Mouse (Mus musculus): ENCODE measurements around the gene Pgm5. TPM values are rescaled to one million over a fixed set of nuclear protein-coding genes. Genes with fewer than 3 reads are reported as not detected.

Pgm5 gene
- polyA plus RNA-seq, 1 experiment from 2014 or later: 0.28 TPM

DNA sequence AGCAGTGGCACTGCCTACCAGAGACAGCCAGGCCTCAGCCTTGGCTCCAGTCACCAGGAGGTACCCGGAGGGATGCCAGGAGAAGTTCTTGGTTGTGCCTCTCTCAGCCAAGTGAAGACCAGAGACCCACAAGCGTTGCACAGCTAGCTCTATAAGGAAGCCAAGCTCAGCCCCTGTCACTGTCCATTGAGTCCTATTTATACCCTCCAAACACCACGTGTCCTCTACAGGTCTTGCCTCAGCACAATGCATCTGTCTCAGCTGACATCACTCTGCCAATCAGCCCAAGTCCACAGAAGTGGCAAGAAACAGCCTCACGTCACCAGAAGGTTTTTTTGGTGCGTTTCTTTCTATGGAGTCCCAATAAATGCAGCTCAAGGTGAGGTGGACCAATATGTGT lies 161.0 kb downstream of the Pgm5 start:
- ATAC-seq (ENCODE audit: low read depth) (no peak), DNase-seq (no peak)
- Histone ChIP-seq H3K4me2 (no peak overlapping the region), H3K9me3 (replicated peaks) (no peaks in the 10 kb centered on the region), H3K4me1 (replicated peaks) (no peaks in the 10 kb centered on the region), H3K27me3 (no peaks in the 10 kb centered on the region), H3K27ac (no peak overlapping the region), H3K9ac (no peak overlapping the region), H3K4me3 (replicated peaks) (no peak overlapping the region), H3K36me3 (no peaks in the 10 kb centered on the region)
- 58% methylated on average over 5 of the region's 5 CpGs for WGBS (ENCODE audit: insufficient replicate concordance)

GRCm38 (mm10) chr19:24699910-24700309 lies 161.7 kb downstream of the Pgm5 start:
- no peak overlapping the region for H3K27ac ChIP-seq
- H3K4me3 ChIP-seq (replicated peaks): no peak overlapping the region
- no peaks in the 10 kb centered on the region for H3K9me3 ChIP-seq (replicated peaks)
- ATAC-seq (ENCODE audit: low read depth) (no peak), DNase-seq (no peak)
- no peak overlapping the region for H3K4me2 ChIP-seq
- H3K27me3 ChIP-seq: no peaks in the 10 kb centered on the region
- no peaks in the 10 kb centered on the region for H3K36me3 ChIP-seq
- H3K9ac ChIP-seq: no peak overlapping the region
- H3K4me1 ChIP-seq (replicated peaks): no peaks in the 10 kb centered on the region

DNA sequence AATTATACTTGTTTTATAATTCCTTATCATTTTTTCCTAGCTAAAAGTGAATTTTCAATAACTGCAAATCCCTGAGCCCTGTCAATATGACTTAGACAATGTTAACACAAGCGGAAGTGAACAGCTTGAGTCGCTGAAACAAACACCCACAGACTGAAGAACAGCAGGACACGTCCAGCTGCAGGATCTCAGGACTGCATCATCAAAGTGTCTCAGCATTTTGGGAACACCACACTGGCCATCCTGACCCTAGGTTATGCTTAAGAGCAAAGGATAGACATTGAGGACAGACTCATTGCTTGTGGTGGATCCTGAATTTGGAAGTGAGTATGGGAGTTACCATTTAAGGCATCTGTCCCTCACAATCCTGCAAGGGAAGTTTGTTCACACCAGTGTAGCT lies 162.5 kb downstream of the Pgm5 start:
- WGBS (ENCODE audit: insufficient replicate concordance): 62% methylated on average over 3 of the region's 3 CpGs
- no peaks in the 10 kb centered on the region for H3K9me3 ChIP-seq (replicated peaks)
- H3K9ac ChIP-seq: no peak overlapping the region
- no peaks in the 10 kb centered on the region for H3K36me3 ChIP-seq
- H3K4me3 ChIP-seq (replicated peaks): no peak overlapping the region
- no peaks in the 10 kb centered on the region for H3K4me1 ChIP-seq (replicated peaks)
- ATAC-seq (ENCODE audit: low read depth): no peak
- H3K4me2 ChIP-seq: no peak overlapping the region
- no peak for DNase-seq
- H3K27me3 ChIP-seq: no peaks in the 10 kb centered on the region
- H3K27ac ChIP-seq: no peak overlapping the region

- Histone ChIP-seq H3K4me2 (no peak overlapping the region), H3K9ac (no peak overlapping the region), H3K36me3 (no peaks in the 10 kb centered on the region), H3K27me3 (no peaks in the 10 kb centered on the region), H3K27ac (no peak overlapping the region), H3K9me3 (replicated peaks) (no peaks in the 10 kb centered on the region), H3K4me1 (replicated peaks) (no peaks in the 10 kb centered on the region), H3K4me3 (replicated peaks) (no peak overlapping the region)
- WGBS (ENCODE audit: insufficient replicate concordance): 48% methylated on average over 5 of the region's 5 CpGs
- DNase-seq (no peak), ATAC-seq (ENCODE audit: low read depth) (no peak)
These were observed 163.0 kb downstream of the Pgm5 start for GRCm38 (mm10) chr19:24698651-24699050.

DNA sequence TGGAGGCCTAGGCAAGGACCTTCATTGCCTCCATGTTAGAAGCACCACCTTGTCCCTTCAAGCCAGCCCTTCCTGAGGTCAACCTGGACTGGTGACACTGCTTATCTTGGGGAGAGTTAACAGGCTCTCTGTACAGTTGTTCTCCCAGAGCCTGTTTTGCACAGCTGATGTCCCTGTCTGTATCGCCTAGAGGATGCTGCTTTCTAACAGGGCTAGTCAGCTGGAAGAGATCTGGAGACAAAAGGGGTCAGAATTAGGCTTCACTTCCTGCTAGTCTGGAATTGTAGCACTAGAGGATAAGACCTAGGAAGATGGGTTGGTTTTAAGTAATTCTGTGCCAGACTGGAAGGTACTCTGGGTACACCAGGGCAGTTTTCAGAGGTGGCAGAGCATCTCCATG lies 163.7 kb downstream of the Pgm5 start:
- H3K4me1 ChIP-seq (replicated peaks): no peaks in the 10 kb centered on the region
- no peaks in the 10 kb centered on the region for H3K9me3 ChIP-seq (replicated peaks)
- ATAC-seq (ENCODE audit: low read depth): no peak
- H3K4me2 ChIP-seq: no peak overlapping the region
- H3K27ac ChIP-seq: no peak overlapping the region
- WGBS (ENCODE audit: insufficient replicate concordance): 53% methylated on average over 1 of the region's 1 CpGs
- DNase-seq: no peak
- no peaks in the 10 kb centered on the region for H3K36me3 ChIP-seq
- H3K9ac ChIP-seq: no peak overlapping the region
- no peaks in the 10 kb centered on the region for H3K27me3 ChIP-seq
- no peak overlapping the region for H3K4me3 ChIP-seq (replicated peaks)

DNA sequence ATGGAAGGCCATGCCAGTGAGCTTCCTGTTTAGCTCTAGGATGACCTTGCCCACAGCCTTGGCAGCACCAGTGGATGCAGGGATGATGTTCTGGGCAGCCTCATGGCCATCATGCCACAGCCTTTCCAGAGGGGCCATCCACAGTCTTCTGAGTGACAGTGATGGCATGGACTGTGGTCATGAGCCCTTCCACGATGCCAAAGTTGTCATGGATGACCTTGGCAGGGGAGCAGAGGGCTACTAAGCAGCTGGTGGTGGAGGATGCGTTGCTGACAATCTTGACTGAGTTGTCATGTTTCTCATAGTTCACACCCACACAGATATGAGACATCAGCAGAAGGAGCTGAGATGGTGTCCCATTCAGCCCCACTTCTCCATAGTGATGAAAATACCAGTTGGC lies 169.0 kb downstream of the Pgm5 start:
- no peaks in the 10 kb centered on the region for H3K4me1 ChIP-seq (replicated peaks)
- DNase-seq (no peak), ATAC-seq (ENCODE audit: low read depth) (no peak)
- 70% methylated on average over 2 of the region's 2 CpGs for WGBS (ENCODE audit: insufficient replicate concordance)
- no peak overlapping the region for H3K4me2 ChIP-seq
- no peaks in the 10 kb centered on the region for H3K36me3 ChIP-seq
- no peak overlapping the region for H3K9ac ChIP-seq
- H3K4me3 ChIP-seq (replicated peaks): no peak overlapping the region
- H3K9me3 ChIP-seq (replicated peaks): no peaks in the 10 kb centered on the region
- no peak overlapping the region for H3K27ac ChIP-seq
- no peaks in the 10 kb centered on the region for H3K27me3 ChIP-seq

DNA sequence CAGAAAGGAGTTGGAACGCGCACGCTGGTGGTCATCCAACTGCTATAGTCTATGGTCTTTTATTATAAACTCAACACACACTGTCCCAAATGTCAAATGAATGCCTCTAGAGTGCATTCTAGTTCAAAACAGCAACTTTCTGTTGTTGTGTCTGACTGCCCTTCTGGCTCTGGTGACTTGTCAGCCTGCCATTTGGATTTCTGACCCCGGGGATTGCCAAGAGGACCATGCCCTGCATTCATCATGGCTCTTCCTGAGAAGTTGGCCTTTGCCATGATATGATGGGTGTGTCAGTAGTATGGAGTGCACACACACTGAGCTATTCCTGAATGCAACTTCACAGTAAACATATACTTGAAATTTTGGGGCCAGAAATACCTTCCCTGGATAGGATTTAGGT lies 172.1 kb downstream of the Pgm5 start:
- Histone ChIP-seq H3K27ac (no peak overlapping the region), H3K27me3 (no peaks in the 10 kb centered on the region), H3K4me2 (no peak overlapping the region), H3K4me1 (replicated peaks) (no peaks in the 10 kb centered on the region), H3K9me3 (replicated peaks) (no peaks in the 10 kb centered on the region), H3K36me3 (no peaks in the 10 kb centered on the region), H3K4me3 (replicated peaks) (no peak overlapping the region), H3K9ac (no peak overlapping the region)
- ATAC-seq (ENCODE audit: low read depth) (no peak), DNase-seq (no peak)
- WGBS (ENCODE audit: insufficient replicate concordance): 81% methylated on average over 4 of the region's 4 CpGs

DNA sequence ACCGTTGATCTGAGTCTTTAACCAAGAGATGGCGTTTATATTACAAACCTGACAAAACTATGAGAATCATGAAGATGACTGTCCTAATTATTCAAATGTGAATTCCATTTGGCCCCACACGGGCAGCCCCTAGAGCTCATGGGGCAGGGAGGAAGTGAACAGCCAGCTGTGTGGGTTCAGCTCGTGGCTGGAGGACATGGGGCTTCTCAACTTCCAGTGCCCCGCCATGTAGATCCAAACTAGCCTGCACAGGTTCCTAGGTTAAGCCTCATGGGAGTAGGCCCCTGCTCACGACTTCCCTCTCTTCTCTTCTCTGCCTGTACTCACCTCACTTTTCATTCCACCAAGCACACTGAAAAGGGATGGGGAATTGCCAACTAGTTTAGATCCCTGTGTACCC lies 173.3 kb downstream of the Pgm5 start:
- DNase-seq: no peak
- ATAC-seq (ENCODE audit: low read depth): no peak
- 46% methylated on average over 6 of the region's 6 CpGs for WGBS (ENCODE audit: insufficient replicate concordance)

DNA sequence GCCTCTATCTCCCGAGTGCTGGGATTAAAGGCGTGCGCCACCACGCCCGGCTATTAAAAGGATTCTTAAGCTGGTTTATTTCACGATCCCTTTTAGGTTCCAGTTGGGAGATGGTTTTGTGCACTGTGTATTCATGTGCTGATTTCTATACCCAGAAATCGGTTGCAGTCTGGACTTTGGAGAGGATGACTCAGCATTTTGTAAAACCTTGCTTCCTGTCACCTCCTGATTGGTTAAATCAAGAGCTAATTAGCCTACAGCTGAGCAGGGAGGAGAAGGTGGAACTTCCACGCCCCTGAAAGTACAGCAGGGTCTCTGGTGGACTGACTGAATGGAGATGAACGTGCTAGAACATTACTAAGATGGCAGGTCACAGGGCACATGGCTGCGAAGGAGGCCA lies 175.2 kb downstream of the Pgm5 start:
- H3K4me2 ChIP-seq: no peak overlapping the region
- no peak overlapping the region for H3K27ac ChIP-seq
- no peaks in the 10 kb centered on the region for H3K27me3 ChIP-seq
- ATAC-seq (ENCODE audit: low read depth) (no peak), DNase-seq (no peak)
- H3K9me3 ChIP-seq (replicated peaks): no peaks in the 10 kb centered on the region
- no peaks in the 10 kb centered on the region; the same call in 1 of the 2 replicates for H3K4me1 ChIP-seq (replicated peaks)
- H3K4me3 ChIP-seq (replicated peaks): no peak overlapping the region
- 67% methylated on average over 10 of the region's 10 CpGs for WGBS (ENCODE audit: insufficient replicate concordance)
- no peak overlapping the region for H3K9ac ChIP-seq
- H3K36me3 ChIP-seq: no peaks in the 10 kb centered on the region

More for the DNA sequence above, 173.3 kb downstream of the Pgm5 start:
- Histone ChIP-seq H3K9ac (no peak overlapping the region), H3K27me3 (no peaks in the 10 kb centered on the region), H3K4me3 (replicated peaks) (no peak overlapping the region), H3K27ac (no peak overlapping the region), H3K4me2 (no peak overlapping the region), H3K36me3 (no peaks in the 10 kb centered on the region), H3K9me3 (replicated peaks) (no peaks in the 10 kb centered on the region), H3K4me1 (replicated peaks) (no peaks in the 10 kb centered on the region; the same call in 1 of the 2 replicates)

GRCm38 (mm10) chr19:24683016-24683720 lies 178.5 kb downstream of the Pgm5 start:
- no peak overlapping the region for H3K4me2 ChIP-seq
- H3K9ac ChIP-seq: no peak overlapping the region
- no peak overlapping the region for H3K4me3 ChIP-seq (replicated peaks)
- ATAC-seq (ENCODE audit: low read depth) (no peak), DNase-seq (no peak)
- no peaks in the 10 kb centered on the region for H3K9me3 ChIP-seq (replicated peaks)
- 45% methylated on average over 12 of the region's 12 CpGs for WGBS (ENCODE audit: insufficient replicate concordance)
- H3K4me1 ChIP-seq (replicated peaks): no peaks in the 10 kb centered on the region; the same call in 1 of the 2 replicates
- no peaks in the 10 kb centered on the region for H3K27me3 ChIP-seq
- no peaks in the 10 kb centered on the region for H3K36me3 ChIP-seq
- no peak overlapping the region for H3K27ac ChIP-seq

GRCm38 (mm10) chr19:24677242-24677984 lies 184.2 kb downstream of the Pgm5 start:
- no peaks in the 10 kb centered on the region for H3K9me3 ChIP-seq (replicated peaks)
- H3K4me2 ChIP-seq: no peak overlapping the region
- DNase-seq: no peak
- 53% methylated on average over 8 of the region's 8 CpGs for WGBS (ENCODE audit: insufficient replicate concordance)
- no peak overlapping the region for H3K4me3 ChIP-seq (replicated peaks)
- ATAC-seq (ENCODE audit: low read depth): no peak
- H3K4me1 ChIP-seq (replicated peaks): no peaks in the 10 kb centered on the region
- no peaks in the 10 kb centered on the region for H3K36me3 ChIP-seq
- H3K27me3 ChIP-seq: no peaks in the 10 kb centered on the region
- no peak overlapping the region for H3K27ac ChIP-seq
- H3K9ac ChIP-seq: no peak overlapping the region

DNA sequence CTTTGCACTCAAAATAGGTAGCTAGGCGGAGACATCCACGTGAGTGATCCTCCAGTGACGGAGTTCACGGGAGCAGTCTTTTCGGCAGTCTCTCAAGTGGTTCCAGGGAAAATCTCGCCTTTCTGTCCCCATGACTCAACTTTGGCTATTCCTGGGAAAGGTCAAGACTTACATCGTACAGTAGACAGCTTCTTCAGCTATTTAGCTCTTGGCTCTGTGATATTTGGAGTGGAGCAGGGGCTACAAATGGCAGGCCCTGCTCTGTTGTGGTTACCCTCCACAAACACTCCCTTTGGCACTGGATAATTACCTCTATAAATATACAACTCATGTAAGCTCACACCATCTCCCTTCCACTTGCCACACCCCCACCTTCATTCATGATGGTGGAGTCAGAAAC lies 185.2 kb downstream of the Pgm5 start:
- Histone ChIP-seq H3K27me3 (no peaks in the 10 kb centered on the region), H3K9ac (no peak overlapping the region), H3K27ac (no peak overlapping the region), H3K4me3 (replicated peaks) (no peak overlapping the region), H3K4me1 (replicated peaks) (no peaks in the 10 kb centered on the region), H3K9me3 (replicated peaks) (no peaks in the 10 kb centered on the region), H3K4me2 (no peak overlapping the region), H3K36me3 (no peaks in the 10 kb centered on the region)
- no peak for ATAC-seq (ENCODE audit: low read depth)
- WGBS (ENCODE audit: insufficient replicate concordance): 67% methylated on average over 7 of the region's 7 CpGs
- no peak for DNase-seq

Data from liver, embryonic 13.5 days (tissue).